Mouse (Mus musculus): ENCODE results near the gene Nos3. TPM values are rescaled to one million over a fixed set of nuclear protein-coding genes. Genes with fewer than 3 reads are reported as not detected.
A peak's percentile ranks its signal among the peaks of the same experiment; 100 is the strongest.
"Not testable (repeated sequence)": the region's sequence is repeated elsewhere in the genome, so short reads cannot be mapped to it uniquely, and the experiment has no call there.

The Nos3 gene
- total RNA-seq, 2 experiments from 2014 or later, result 9.4 to 10.0 TPM

GRCm38 (mm10) chr5:24394165-24394894 is 29.7 kb downstream of the Nos3 start:
- peak; percentile 96 to 98 for DNase-seq (ENCODE audit: low spot score in 2 of 2)

GRCm38 (mm10) chr5:24396254-24396653 is 31.6 kb downstream of the Nos3 start:
- not testable (repeated sequence) for DNase-seq (ENCODE audit: low spot score in 2 of 2)

GRCm38 (mm10) chr5:24399686-24400085 is 35.1 kb downstream of the Nos3 start:
- no peak for DNase-seq (ENCODE audit: low spot score in 2 of 2)

GRCm38 (mm10) chr5:24400362-24400761 is 35.8 kb downstream of the Nos3 start:
- no peak for DNase-seq (ENCODE audit: low spot score in 2 of 2)

- no peak for DNase-seq (ENCODE audit: low spot score in 2 of 2)
These were observed 36.4 kb downstream of the Nos3 start for GRCm38 (mm10) chr5:24400911-24401605.

GRCm38 (mm10) chr5:24401969-24402368 is 37.4 kb downstream of the Nos3 start:
- DNase-seq (ENCODE audit: low spot score in 2 of 2), result no peak

GRCm38 (mm10) chr5:24404594-24405360 is 40.2 kb downstream of the Nos3 start:
- no peak for DNase-seq (ENCODE audit: low spot score in 2 of 2)

- DNase-seq (ENCODE audit: low spot score in 2 of 2), result no peak
These were observed 40.8 kb downstream of the Nos3 start for GRCm38 (mm10) chr5:24405389-24405876.

- no peak for DNase-seq (ENCODE audit: low spot score in 2 of 2)
These were observed 44.0 kb downstream of the Nos3 start for GRCm38 (mm10) chr5:24408651-24409050.

GRCm38 (mm10) chr5:24409466-24409865 is 44.9 kb downstream of the Nos3 start:
- DNase-seq (ENCODE audit: low spot score in 2 of 2), result no peak

GRCm38 (mm10) chr5:24412063-24412462 is 47.5 kb downstream of the Nos3 start:
- DNase-seq (ENCODE audit: low spot score in 2 of 2), result no peak

GRCm38 (mm10) chr5:24413042-24413693 is 48.6 kb downstream of the Nos3 start, which contains the start of gene Asic3:
Gene Asic3, plus strand, starts transcription at chr5:24413392.
- DNase-seq (ENCODE audit: low spot score in 2 of 2), result no peak

GRCm38 (mm10) chr5:24413938-24414337 is 49.3 kb downstream of the Nos3 start:
- no peak for DNase-seq (ENCODE audit: low spot score in 2 of 2)

- DNase-seq (ENCODE audit: low spot score in 2 of 2), result peak; percentile 69 to 77
These were observed 51.7 kb downstream of the Nos3 start for GRCm38 (mm10) chr5:24416222-24416736.

GRCm38 (mm10) chr5:24417587-24417986 is 53.0 kb downstream of the Nos3 start:
- no peak for DNase-seq (ENCODE audit: low spot score in 2 of 2)

GRCm38 (mm10) chr5:24420381-24420780 is 55.8 kb downstream of the Nos3 start:
- no peak for DNase-seq (ENCODE audit: low spot score in 2 of 2)

- DNase-seq (ENCODE audit: low spot score in 2 of 2), result peak; percentile 98 to 100
These were observed 58.8 kb downstream of the Nos3 start, which contains the start of the genes Cdk5 and Slc4a2 for GRCm38 (mm10) chr5:24423129-24424003. Gene Cdk5, minus strand, starts transcription at chr5:24423530. Gene Slc4a2, plus strand, starts transcription at chr5:24423837.

- peak in 1 of 2 experiments; percentile 30 for DNase-seq (ENCODE audit: low spot score in 2 of 2)
These were observed 59.6 kb downstream of the Nos3 start for GRCm38 (mm10) chr5:24424004-24424781.

Measured in layer of hippocampus, postnatal 14 days (tissue).